Mouse (Mus musculus): ENCODE measurements at regions not wholly inside any gene's neighbourhood (a gene's known extent, or its start where the extent isn't known, plus 50 kb on each side); places are given as distances from the start of the nearest gene placed in this dataset.
A peak's percentile ranks its signal among the peaks of the same experiment; 100 is the strongest.
"Not testable (repeated sequence)": the region's sequence is repeated elsewhere in the genome, so short reads cannot be mapped to it uniquely, and the experiment has no call there.

DNA sequence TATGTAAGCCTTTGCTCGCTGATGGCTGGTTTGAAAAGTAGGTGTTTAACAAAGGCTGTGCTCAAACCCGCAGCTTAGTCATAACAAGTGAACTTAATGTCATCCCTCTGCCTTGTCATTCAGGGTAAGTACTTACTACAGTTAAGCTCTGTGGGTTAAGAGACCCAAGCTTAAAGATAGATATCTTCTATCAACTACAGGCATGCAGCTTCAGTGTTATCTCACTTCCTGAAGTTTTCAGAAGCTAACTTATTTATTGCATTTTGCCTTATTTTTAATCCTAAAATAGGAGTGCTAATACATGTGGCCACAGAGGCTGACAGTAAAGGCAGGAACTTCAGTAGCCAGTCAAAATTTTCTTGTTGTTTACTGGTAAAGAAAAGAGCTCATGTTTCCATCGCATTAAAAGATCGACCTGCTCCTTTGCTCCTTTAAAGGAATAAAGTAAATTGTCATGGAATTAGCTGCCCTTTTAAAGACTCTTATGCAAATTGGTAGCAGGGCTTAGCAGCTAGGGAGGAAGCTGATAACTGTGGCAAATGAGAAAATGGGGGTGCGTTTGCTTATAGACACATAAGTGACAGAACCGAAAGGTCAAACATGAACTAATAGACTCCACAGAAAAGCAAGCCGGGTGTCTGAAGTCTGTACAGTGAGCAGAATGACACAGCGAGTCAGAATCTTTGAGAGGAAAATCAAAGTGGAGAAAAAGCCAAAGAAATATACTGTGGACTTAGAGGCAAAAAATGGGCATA is 55.9 kb upstream of the Inpp4b start:
- Histone ChIP-seq H3K4me2 (replicated peaks) (no peak overlapping the region), H3K36me3 (no peaks in the 10 kb centered on the region), H3K4me3 (replicated peaks) (no peak overlapping the region), H3K27ac (no peak overlapping the region), H3K4me1 (replicated peaks) (no peaks in the 10 kb centered on the region), H3K27me3 (no peaks in the 10 kb centered on the region), H3K9ac (replicated peaks) (no peak overlapping the region), H3K9me3 (no peaks in the 10 kb centered on the region)
- WGBS, result 61% methylated on average over 8 of the region's 8 CpGs
- no peak for ATAC-seq

DNA sequence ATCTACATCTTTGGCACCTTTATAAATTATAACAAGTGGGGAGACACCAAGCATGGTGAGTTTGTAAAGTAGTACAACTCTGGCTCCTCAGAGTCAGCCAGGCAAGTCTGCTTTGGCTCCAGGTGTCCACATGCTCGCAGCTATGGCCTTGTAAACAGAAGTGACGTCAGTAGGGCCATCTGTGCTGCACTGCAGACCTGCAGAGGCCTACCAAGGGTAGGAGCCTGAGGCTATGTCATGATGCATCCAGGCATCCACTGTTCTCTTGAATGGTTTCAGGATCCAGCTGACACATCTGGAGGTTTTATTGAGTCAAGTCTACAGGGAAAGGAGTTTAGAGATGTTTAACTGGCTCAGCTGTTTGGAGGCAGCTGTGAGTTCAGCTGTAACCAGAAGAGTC is 82.3 kb upstream of the Inpp4b start:
- Histone ChIP-seq H3K27ac (no peak overlapping the region), H3K36me3 (no peaks in the 10 kb centered on the region), H3K27me3 (no peaks in the 10 kb centered on the region), H3K4me3 (replicated peaks) (no peak overlapping the region), H3K9ac (replicated peaks) (no peak overlapping the region), H3K9me3 (no peaks in the 10 kb centered on the region), H3K4me2 (replicated peaks) (no peak overlapping the region), H3K4me1 (replicated peaks) (no peaks in the 10 kb centered on the region)
- ATAC-seq, result no peak
- WGBS, result 81% methylated on average over 2 of the region's 2 CpGs

DNA sequence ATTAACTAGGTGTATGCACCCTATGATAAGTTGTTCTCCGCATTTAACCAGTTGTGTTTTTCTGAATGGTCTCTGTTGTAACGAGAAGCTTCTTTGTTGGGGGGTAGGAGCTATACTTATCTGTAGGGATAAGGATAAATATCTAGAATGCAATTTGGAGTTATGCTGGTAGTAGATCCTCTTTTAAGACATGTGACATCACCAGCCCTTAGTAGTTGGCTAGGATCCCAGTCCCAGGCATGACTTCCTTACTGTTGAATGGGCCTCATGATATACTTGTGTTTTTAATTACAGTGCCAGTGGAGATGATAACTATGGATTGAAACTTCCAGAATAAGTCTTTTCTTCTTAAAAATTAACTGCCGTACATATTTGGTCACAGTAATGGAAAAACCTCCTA is 118.5 kb upstream of the Inpp4b start:
- H3K4me2 ChIP-seq (replicated peaks), result no peak overlapping the region
- no peak for ATAC-seq
- no peaks in the 10 kb centered on the region for H3K27me3 ChIP-seq
- H3K4me3 ChIP-seq (replicated peaks), result no peak overlapping the region
- H3K36me3 ChIP-seq, result no peaks in the 10 kb centered on the region
- H3K9me3 ChIP-seq, result no peaks in the 10 kb centered on the region
- no peak overlapping the region for H3K27ac ChIP-seq
- H3K9ac ChIP-seq (replicated peaks), result no peak overlapping the region
- 92% methylated on average over 3 of the region's 3 CpGs for WGBS
- H3K4me1 ChIP-seq (replicated peaks), result no peaks in the 10 kb centered on the region

DNA sequence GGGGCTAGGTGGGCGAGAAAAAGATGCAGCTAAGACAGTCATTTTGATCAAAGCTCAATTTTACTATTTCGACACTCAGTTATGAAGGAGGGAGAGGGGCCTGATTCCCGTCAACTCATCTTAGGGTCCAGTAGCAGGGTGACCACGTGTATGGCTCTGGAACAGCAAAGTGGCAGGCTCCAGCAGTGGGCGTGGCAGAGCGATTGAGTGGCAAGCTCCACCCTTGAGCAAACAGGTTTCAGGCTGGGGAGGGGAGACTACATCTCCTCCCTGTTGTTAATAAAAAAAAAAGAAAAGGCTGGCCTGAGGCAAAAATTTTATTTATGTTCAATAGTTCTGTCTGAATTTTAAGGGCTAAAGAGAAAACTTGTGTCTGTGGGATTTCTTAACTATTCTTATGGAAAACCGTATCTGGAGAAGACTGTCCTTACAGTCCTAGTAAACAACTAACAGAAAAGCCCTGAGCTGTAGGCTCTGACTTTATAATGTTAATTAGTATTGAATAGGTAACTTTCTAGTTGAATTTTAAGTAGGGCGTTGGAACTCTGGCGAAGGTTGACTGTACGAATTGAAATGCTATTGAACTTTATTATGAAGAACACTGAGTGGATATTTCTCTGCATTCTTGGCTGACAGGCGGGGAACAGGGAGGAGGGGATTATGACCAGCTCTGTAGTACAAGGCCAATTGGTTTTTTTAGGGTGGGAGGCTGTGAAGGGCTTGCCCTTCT is 155.1 kb upstream of the Inpp4b start:
- 68% methylated on average over 11 of the region's 11 CpGs for WGBS
- H3K4me1 ChIP-seq (replicated peaks); H3K4me2 ChIP-seq (replicated peaks); H3K36me3 ChIP-seq; H3K9me3 ChIP-seq; H3K9ac ChIP-seq (replicated peaks); ATAC-seq; H3K4me3 ChIP-seq (replicated peaks); H3K27ac ChIP-seq; H3K27me3 ChIP-seq: not testable (repeated sequence)

DNA sequence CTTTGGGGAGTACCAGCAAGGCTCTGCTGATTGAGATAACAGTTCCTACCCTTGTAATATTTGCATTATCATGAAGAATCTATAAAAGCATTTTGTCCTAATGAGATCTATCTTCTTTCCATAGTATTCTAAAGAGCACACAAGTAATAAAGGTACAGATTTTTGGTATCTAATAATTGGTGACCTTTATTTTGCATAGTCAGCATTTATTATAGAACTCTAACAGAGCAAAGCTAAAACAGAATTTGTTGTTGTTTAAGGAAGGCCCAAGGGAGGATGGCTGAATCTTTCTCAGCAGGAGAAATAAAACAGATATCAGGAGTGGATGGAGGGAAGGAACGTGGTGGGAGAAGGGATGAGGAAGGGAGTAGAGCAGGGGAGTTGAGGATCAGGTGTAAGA is 160.8 kb upstream of the Usp38 start:
- Histone ChIP-seq H3K9me3 (no peaks in the 10 kb centered on the region), H3K4me2 (replicated peaks) (no peak overlapping the region), H3K4me3 (replicated peaks) (no peak overlapping the region), H3K27ac (no peak overlapping the region), H3K27me3 (no peaks in the 10 kb centered on the region), H3K4me1 (replicated peaks) (no peaks in the 10 kb centered on the region), H3K36me3 (no peaks in the 10 kb centered on the region), H3K9ac (replicated peaks) (no peak overlapping the region)
- WGBS, result 77% methylated on average over 1 of the region's 1 CpGs
- ATAC-seq, result no peak

DNA sequence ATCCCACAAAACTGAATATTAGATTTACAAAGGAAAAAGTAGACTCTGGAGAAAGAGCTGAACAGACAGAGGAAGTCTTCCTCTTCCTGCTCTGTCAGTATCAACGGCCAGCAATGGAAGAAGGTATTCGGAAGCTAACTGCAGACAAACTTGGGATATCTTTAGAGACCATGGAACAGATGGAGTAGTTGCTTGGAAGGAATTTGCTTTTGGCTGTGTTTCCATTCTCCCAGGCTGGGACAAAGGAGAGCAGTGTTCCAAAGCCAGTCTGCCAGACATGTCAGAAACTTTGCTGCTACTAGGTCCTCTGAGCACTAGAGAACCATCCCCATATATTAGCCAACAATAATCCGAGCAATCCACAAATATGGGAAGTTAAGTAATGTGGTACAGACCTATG is 132.5 kb upstream of the Usp38 start:
- Histone ChIP-seq H3K27me3 (no peaks in the 10 kb centered on the region), H3K27ac (no peak overlapping the region), H3K4me2 (replicated peaks) (no peak overlapping the region), H3K9ac (replicated peaks) (no peak overlapping the region), H3K4me3 (replicated peaks) (no peak overlapping the region), H3K4me1 (replicated peaks) (no peaks in the 10 kb centered on the region), H3K9me3 (0 out of 2 replicates have a peak, but pooled peaks cover 7% of the 10 kb centered on the region), H3K36me3 (no peaks in the 10 kb centered on the region)
- WGBS, result 92% methylated on average over 3 of the region's 3 CpGs
- no peak for ATAC-seq

DNA sequence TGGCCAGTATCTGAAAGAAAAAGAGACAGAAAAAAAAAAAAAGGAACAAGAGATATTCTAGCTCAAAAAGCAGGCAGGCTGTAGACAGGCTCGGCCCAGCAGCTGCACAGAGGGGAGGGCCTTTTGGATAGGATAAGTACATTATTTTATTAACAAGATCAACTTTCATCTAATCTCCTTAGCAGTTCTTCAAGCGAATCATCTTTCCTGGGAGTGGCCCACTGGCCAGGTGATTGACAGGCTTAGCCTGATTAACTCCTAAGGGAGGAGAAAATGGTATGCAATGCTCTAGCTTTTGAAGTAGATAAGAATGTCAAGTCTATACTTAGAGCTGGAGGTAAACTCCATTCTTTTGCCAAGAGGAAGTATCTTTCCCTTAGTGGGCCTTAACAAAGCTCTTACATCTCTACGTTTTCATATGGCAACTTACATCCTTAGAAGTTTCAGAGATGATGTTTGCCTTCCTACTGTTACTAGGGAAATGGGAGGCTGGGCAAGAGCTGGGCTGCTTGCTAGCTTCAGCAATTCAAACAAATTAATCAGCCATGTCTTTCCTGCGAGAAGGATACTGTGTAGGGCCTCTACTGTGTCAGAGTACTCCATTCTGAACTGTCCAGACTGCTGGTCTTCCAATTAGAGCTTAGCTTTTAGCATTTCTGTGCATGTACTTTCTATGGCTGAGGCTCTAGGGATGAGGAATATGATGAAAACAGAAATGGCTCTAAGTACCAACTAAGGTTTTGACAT is 92.2 kb upstream of the Usp38 start:
- Histone ChIP-seq H3K9ac (replicated peaks) (no peak overlapping the region), H3K4me1 (replicated peaks) (no peaks in the 10 kb centered on the region), H3K27ac (no peak overlapping the region), H3K4me3 (replicated peaks) (no peak overlapping the region), H3K27me3 (no peaks in the 10 kb centered on the region), H3K4me2 (replicated peaks) (no peak overlapping the region), H3K9me3 (no peaks in the 10 kb centered on the region), H3K36me3 (no peaks in the 10 kb centered on the region)
- WGBS, result 29% methylated on average over 4 of the region's 4 CpGs
- no peak for ATAC-seq

DNA sequence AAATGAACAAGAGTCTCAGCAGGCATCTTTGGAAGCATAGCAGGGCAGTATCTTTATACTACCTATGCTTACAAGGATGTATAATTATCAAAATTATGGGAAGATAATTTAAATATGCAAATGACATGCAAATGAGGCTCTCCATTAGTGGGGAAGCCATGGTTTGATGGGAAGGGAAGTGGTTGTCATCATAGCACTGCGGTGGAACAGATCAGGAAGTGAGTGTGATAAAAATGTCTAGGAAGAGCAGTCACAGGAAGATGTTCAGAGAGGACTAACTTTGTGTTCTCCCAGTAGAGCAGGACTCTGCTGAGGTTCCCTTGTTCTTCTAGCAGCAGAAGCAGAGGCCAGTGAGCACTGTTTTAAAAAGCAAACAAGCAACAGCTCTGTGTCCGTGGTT is 84.2 kb upstream of the Usp38 start:
- no peaks in the 10 kb centered on the region for H3K36me3 ChIP-seq
- no peak overlapping the region for H3K27ac ChIP-seq
- 89% methylated on average over 2 of the region's 2 CpGs for WGBS

DNA sequence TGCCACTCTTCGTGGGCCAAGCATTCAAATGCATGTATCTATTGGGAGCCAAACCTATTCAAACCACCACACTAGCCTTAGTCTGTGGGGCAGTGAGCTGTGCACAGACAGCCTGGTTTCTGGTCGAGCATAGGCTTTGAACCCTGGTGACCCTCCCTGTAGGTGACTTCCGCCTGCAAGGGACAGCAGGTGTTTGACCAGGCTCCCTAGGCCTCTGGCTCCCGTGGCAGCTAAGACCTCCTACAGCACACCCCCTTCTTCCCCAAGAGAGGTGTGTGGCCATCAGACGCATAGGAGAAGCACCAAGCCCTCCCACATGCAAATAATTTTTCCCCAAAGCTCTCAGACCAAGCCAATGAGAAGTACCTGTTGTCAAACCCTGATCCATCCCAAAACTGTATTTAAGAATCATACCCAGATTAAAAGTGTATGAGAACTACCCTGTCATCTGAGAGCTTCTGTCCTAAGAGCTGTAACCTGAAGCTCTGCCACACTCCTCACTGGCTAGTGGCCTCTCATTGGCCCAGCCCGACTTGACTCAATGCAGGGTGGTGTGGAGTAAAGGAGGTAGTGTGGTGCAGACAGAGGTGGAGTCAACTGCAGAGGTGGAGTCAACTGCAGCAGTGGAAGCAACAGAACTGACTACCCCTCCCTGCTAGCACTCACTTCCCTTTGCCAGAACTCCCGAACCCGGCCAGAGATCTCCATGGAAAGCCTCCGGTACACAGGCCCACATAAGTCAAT is 82.5 kb upstream of the Usp38 start:
- 57% methylated on average over 9 of the region's 9 CpGs for WGBS
- H3K27ac ChIP-seq, result no peak overlapping the region
- no peak overlapping the region for H3K4me2 ChIP-seq (replicated peaks)
- no peak for ATAC-seq
- H3K4me1 ChIP-seq (replicated peaks), result no peaks in the 10 kb centered on the region
- no peaks in the 10 kb centered on the region for H3K9me3 ChIP-seq
- H3K4me3 ChIP-seq (replicated peaks), result no peak overlapping the region
- no peaks in the 10 kb centered on the region for H3K27me3 ChIP-seq
- H3K36me3 ChIP-seq, result no peaks in the 10 kb centered on the region
- H3K9ac ChIP-seq (replicated peaks), result no peak overlapping the region

More for the DNA sequence above, 84.2 kb upstream of the Usp38 start:
- H3K27me3 ChIP-seq, result no peaks in the 10 kb centered on the region
- H3K4me1 ChIP-seq (replicated peaks), result no peaks in the 10 kb centered on the region
- H3K9ac ChIP-seq (replicated peaks), result no peak overlapping the region
- ATAC-seq, result no peak
- H3K9me3 ChIP-seq, result no peaks in the 10 kb centered on the region
- no peak overlapping the region for H3K4me2 ChIP-seq (replicated peaks)
- no peak overlapping the region for H3K4me3 ChIP-seq (replicated peaks)

DNA sequence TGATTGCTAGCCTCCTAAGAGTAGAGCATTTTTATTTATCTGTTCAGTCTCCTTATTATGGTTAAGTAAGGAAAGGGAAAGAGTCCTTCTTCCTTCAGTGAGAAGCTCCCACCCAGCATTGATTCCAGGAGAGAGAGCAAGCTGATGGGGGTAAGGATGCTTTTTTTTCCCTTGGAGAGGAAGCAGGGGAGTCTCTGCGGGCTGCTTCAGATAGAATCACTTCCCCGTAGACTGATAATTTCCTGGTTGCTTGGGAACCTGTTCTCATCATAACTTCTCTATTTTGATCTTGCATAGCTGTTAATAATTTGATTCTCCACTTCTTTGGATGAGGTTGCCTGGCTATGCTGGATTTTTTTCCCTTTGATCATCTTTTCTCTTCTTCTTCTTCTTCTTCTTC is 80.5 kb upstream of the Usp38 start:
- no peaks in the 10 kb centered on the region for H3K36me3 ChIP-seq

DNA sequence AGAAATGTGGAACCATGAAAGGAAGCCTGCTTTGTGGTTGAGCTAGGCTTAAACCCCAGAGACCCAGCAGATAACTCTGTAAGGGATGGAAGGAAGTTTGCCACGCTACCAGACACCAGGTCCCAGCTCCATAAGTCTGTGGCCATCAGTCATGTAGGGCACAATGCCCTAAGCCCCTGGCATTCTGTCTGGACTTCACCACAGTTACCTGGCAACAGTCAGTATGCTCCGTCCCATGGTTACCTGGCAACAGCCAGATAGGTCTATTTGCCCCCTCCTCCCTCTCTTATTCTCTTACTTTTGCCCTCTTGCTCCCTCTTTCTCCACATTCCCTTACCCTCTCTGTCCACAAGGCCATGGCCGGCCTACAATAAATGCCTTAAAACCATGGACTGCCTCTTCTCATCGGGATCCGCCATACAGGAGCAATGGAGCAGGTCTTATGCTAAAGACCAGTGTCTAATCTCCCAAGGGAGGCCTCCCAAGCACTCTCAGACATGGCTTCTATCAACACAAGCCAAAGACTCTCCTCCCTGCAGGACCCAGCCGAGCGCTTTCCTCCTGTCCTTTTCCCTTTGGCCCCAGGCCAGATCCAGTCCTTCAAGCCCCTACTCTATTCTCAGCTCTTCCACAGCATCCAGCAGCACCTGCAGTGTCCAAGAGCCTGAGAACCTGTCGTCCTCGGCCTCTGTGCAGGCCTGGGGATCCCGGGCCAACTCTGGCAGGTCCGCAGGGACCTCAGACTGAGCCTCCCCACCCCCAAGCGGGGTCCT is 66.3 kb upstream of the Usp38 start:
- Histone ChIP-seq H3K27me3 (no peaks in the 10 kb centered on the region), H3K27ac (no peak overlapping the region), H3K4me2 (replicated peaks) (no peak overlapping the region), H3K4me1 (replicated peaks) (0 out of 2 replicates have a peak, but pooled peaks cover 5% of the 10 kb centered on the region), H3K9me3 (no peaks in the 10 kb centered on the region), H3K4me3 (replicated peaks) (no peak overlapping the region), H3K36me3 (no peaks in the 10 kb centered on the region), H3K9ac (replicated peaks) (no peak overlapping the region)
- 67% methylated on average over 12 of the region's 12 CpGs for WGBS
- ATAC-seq, result peak; percentile 37; the same call in 1 of the 2 replicates

More for the DNA sequence above, 80.5 kb upstream of the Usp38 start:
- no peak for ATAC-seq
- H3K27me3 ChIP-seq, result no peaks in the 10 kb centered on the region
- H3K27ac ChIP-seq, result no peak overlapping the region
- no peak overlapping the region for H3K4me2 ChIP-seq (replicated peaks)
- no peak overlapping the region for H3K4me3 ChIP-seq (replicated peaks)
- no peaks in the 10 kb centered on the region for H3K4me1 ChIP-seq (replicated peaks)
- H3K9ac ChIP-seq (replicated peaks), result no peak overlapping the region
- WGBS, result 87% methylated on average over 2 of the region's 2 CpGs
- no peaks in the 10 kb centered on the region for H3K9me3 ChIP-seq

Data from midbrain, embryonic 13.5 days (tissue).